Mouse (Mus musculus): ENCODE measurements around the gene Haus7. TPM values are rescaled to one million over a fixed set of nuclear protein-coding genes. Genes with fewer than 3 reads are reported as not detected.

Haus7 gene
- polyA plus RNA-seq, 1 experiment, result 9.3 TPM

GRCm38 (mm10) chrX:73391481-73391880, 67.4 kb downstream of the Haus7 start:
- Histone ChIP-seq H3K4me3 (ENCODE audit: low read depth, low read length) (no peak overlapping the region), H3K4me1 (ENCODE audit: control insufficient read depth, insufficient read depth, insufficient read length, low read length) (no peaks in the 10 kb centered on the region), H3K27me3 (ENCODE audit: control insufficient read depth, insufficient read depth, low read length) (no peaks in the 10 kb centered on the region), H3K27ac (ENCODE audit: insufficient read depth, low read depth, low read length) (no peak overlapping the region), H3K36me3 (ENCODE audit: control insufficient read depth, insufficient read depth, low read length) (no peaks in the 10 kb centered on the region)
- TF ChIP-seq CTCF (IDR thresholded peaks at IDR 0.05; ENCODE audit: extremely low read depth, insufficient read length, insufficient replicate concordance, low read depth, low read length), result no peak
- WGBS, result 85% methylated on average over 4 of the region's 4 CpGs

Other genes with a start within 250 kb of the Haus7 start
- gene Xlr4b, start 244.7 kb downstream of the Haus7 start, polyA plus RNA-seq (2012; rRNA removed), result not detected in 2 replicates
- 20.7 and 29.4 TPM in 2 replicates for gene F8a, start 230.8 kb downstream of the Haus7 start, polyA plus RNA-seq (2012; rRNA removed)
- gene Xlr4c, start 215.9 kb downstream of the Haus7 start, polyA plus RNA-seq (2012; rRNA removed), result not detected in 2 replicates
- not detected in 2 replicates for gene Xlr3c, start 193.7 kb downstream of the Haus7 start, polyA plus RNA-seq (2012; rRNA removed)
- gene Xlr5a, start 166.1 kb downstream of the Haus7 start, polyA plus RNA-seq (2012; rRNA removed), result not detected in 2 replicates
- gene Xlr5c, start 166.1 kb downstream of the Haus7 start, polyA plus RNA-seq (2012; rRNA removed), result not detected in 2 replicates
- not detected in 2 replicates for gene Gm45015, start 122.2 kb downstream of the Haus7 start, polyA plus RNA-seq (2012; rRNA removed)
- gene Zfp275, start 116.4 kb downstream of the Haus7 start, polyA plus RNA-seq (2012; rRNA removed), result 2.1 and 2.2 TPM in 2 replicates
- not detected in 2 replicates for gene Gm18336, start 60.3 kb downstream of the Haus7 start, polyA plus RNA-seq (2012; rRNA removed)
- gene Zfp92, start 47.9 kb downstream of the Haus7 start, polyA plus RNA-seq (2012; rRNA removed), result 0.79 and 1.1 TPM in 2 replicates
- 2.4 and 5.4 TPM in 2 replicates for gene Trex2, start 23.7 kb downstream of the Haus7 start, polyA plus RNA-seq (2012; rRNA removed)
- 121 and 168 TPM in 2 replicates for gene Bgn, start 24.6 kb upstream of the Haus7 start, polyA plus RNA-seq (2012; rRNA removed)
- 0.06 and 0.20 TPM in 2 replicates for gene Atp2b3, start 44.0 kb upstream of the Haus7 start, polyA plus RNA-seq (2012; rRNA removed)
- 0.23 and 1.1 TPM in 2 replicates for gene Dusp9, start 180.4 kb upstream of the Haus7 start, polyA plus RNA-seq (2012; rRNA removed)
- 4.5 and 5.8 TPM in 2 replicates for gene Pnck, start 201.1 kb upstream of the Haus7 start, polyA plus RNA-seq (2012; rRNA removed)
- gene Slc6a8, start 214.1 kb upstream of the Haus7 start, polyA plus RNA-seq (2012; rRNA removed), result 308 and 930 TPM in 2 replicates

All from small intestine, adult 2 months (tissue).